Mouse (Mus musculus) hindbrain, embryonic 16.5 days (tissue): ENCODE measurements around the gene Cenpa. TPM values are rescaled to one million over a fixed set of nuclear protein-coding genes. Genes with fewer than 3 reads are reported as not detected.

Experiments used
- ATAC-seq: fragments of 200-750 bp; cut with Nextera tagmentation; 2 replicates; pipeline ENCODE4 v1.8.0; 2017; ENCODE audit warnings: moderate TSS enrichment, moderate library complexity
- H3K27ac ChIP-seq: fragments of 300-500 bp; sonication (generic); 2 replicates; pipeline ENCODE4 v1.5.1; 2014; ENCODE audit warnings: low read depth, mild to moderate bottlenecking, control low read depth, low read length, moderate library complexity
- H3K27me3 ChIP-seq: fragments of 300-500 bp; sonication (generic); replicated peaks from 2 replicates; pipeline ENCODE4 v1.6.1; 2014; ENCODE audit warnings: low read length; ENCODE audit not compliant: control insufficient read depth, insufficient read depth
- H3K36me3 ChIP-seq: fragments of 300-500 bp; sonication (generic); 2 replicates; pipeline ENCODE4 v1.6.1; 2014; ENCODE audit warnings: mild to moderate bottlenecking, low read length, moderate library complexity, mixed read lengths; ENCODE audit not compliant: control insufficient read depth, insufficient read depth
- H3K4me1 ChIP-seq: fragments of 300-500 bp; sonication (generic); 2 replicates; pipeline ENCODE4 v1.6.1; 2014; ENCODE audit warnings: low read depth, low read length; ENCODE audit not compliant: control insufficient read depth, insufficient read depth
- H3K4me2 ChIP-seq: fragments of 300-500 bp; sonication (generic); 2 replicates; pipeline ENCODE4 v1.6.1; 2014; ENCODE audit warnings: mild to moderate bottlenecking, low read length, control low read depth, moderate library complexity
- H3K4me3 ChIP-seq: fragments of 300-500 bp; sonication (generic); 2 replicates; pipeline ENCODE4 v1.5.1; 2014; ENCODE audit warnings: mild to moderate bottlenecking, low read length, control low read depth, moderate library complexity
- H3K9ac ChIP-seq: fragments of 300-500 bp; sonication (generic); 2 replicates; pipeline ENCODE4 v1.6.1; 2014; ENCODE audit warnings: low read depth, mild to moderate bottlenecking, control low read depth, low read length, moderate library complexity
- H3K9me3 ChIP-seq: fragments of 300-500 bp; sonication (generic); 2 replicates; pipeline ENCODE4 v1.6.1; 2014; ENCODE audit warnings: mild to moderate bottlenecking, low read length, moderate library complexity; ENCODE audit not compliant: control insufficient read depth
- WGBS: fragments of 180-500 bp; shearing (Covaris S2); extraction: QIAGEN DNeasy Blood & Tissue Kit; methylation state at CpG from one replicate; pipeline ENCODE4 v1.1.7; 2014; 5-methylcytosine and 5-hydroxymethylcytosine counted together
- polyA plus RNA-seq: library from polyadenylated mRNA; unstranded; fragments of >200 nt; fragmentation: Nextera tagmentation; extraction: Ambion mirVana; gene quantifications from 2 replicates; pipeline ENCODE4 v1.2.1, GENCODE M21; 2015

The Cenpa gene
- polyA plus RNA-seq, 1 experiment from 2014 or later: 42.7 TPM

GRCm38 (mm10) chr5:30622841-30623185 lies 43.8 kb upstream of the Cenpa start:
- Histone ChIP-seq H3K9me3 (no peaks in the 10 kb centered on the region), H3K4me3 (peak overlapping the region; percentile 37), H3K9ac (peak overlapping the region; percentile 38; the same call in 1 of the 2 replicates), H3K4me2 (peak overlapping the region; percentile 62), H3K27ac (no peak overlapping the region), H3K27me3 (peaks cover 18% of the 10 kb centered on the region), H3K4me1 (peaks cover 14% of the 10 kb centered on the region), H3K36me3 (no peaks in the 10 kb centered on the region)
- peak; percentile 28; the same call in 1 of the 2 replicates for ATAC-seq
- 3% methylated on average over 10 of the region's 10 CpGs for WGBS

GRCm38 (mm10) chr5:30623380-30623779 lies 43.2 kb upstream of the Cenpa start:
- no peak overlapping the region for H3K27ac ChIP-seq
- no peak for ATAC-seq
- peaks cover 18% of the 10 kb centered on the region for H3K27me3 ChIP-seq
- no peaks in the 10 kb centered on the region for H3K36me3 ChIP-seq
- H3K4me1 ChIP-seq: peaks cover 12% of the 10 kb centered on the region; the same call in 1 of the 2 replicates
- WGBS: 61% methylated on average over 2 of the region's 2 CpGs
- no peak overlapping the region for H3K4me3 ChIP-seq
- no peaks in the 10 kb centered on the region for H3K9me3 ChIP-seq
- H3K9ac ChIP-seq: no peak overlapping the region
- H3K4me2 ChIP-seq: no peak overlapping the region

- peaks cover 12% of the 10 kb centered on the region; the same call in 1 of the 2 replicates for H3K4me1 ChIP-seq
- H3K9me3 ChIP-seq: no peaks in the 10 kb centered on the region
- WGBS: 24% methylated on average over 1 of the region's 1 CpGs
- no peaks in the 10 kb centered on the region for H3K36me3 ChIP-seq
- no peak overlapping the region for H3K27ac ChIP-seq
- no peak overlapping the region for H3K4me3 ChIP-seq
- ATAC-seq: no peak
- no peak overlapping the region for H3K9ac ChIP-seq
- H3K4me2 ChIP-seq: no peak overlapping the region
- H3K27me3 ChIP-seq: peaks cover 18% of the 10 kb centered on the region
Measured at GRCm38 (mm10) chr5:30624311-30624710, 42.3 kb upstream of the Cenpa start.

GRCm38 (mm10) chr5:30624908-30625307 lies 41.7 kb upstream of the Cenpa start:
- 55% methylated on average over 4 of the region's 4 CpGs for WGBS
- no peaks in the 10 kb centered on the region for H3K9me3 ChIP-seq
- peaks cover 12% of the 10 kb centered on the region; the same call in 1 of the 2 replicates for H3K4me1 ChIP-seq
- H3K27ac ChIP-seq: no peak overlapping the region
- no peak overlapping the region for H3K4me2 ChIP-seq
- H3K27me3 ChIP-seq: peaks cover 18% of the 10 kb centered on the region
- H3K4me3 ChIP-seq: no peak overlapping the region
- ATAC-seq: no peak
- no peaks in the 10 kb centered on the region for H3K36me3 ChIP-seq
- H3K9ac ChIP-seq: no peak overlapping the region

GRCm38 (mm10) chr5:30625379-30625778 lies 41.2 kb upstream of the Cenpa start:
- WGBS: 73% methylated on average over 3 of the region's 3 CpGs
- H3K4me1 ChIP-seq: peaks cover 12% of the 10 kb centered on the region; the same call in 1 of the 2 replicates
- no peak overlapping the region for H3K4me2 ChIP-seq
- no peaks in the 10 kb centered on the region for H3K36me3 ChIP-seq
- no peak overlapping the region for H3K27ac ChIP-seq
- H3K9ac ChIP-seq: no peak overlapping the region
- peaks cover 18% of the 10 kb centered on the region for H3K27me3 ChIP-seq
- no peak for ATAC-seq
- no peak overlapping the region for H3K4me3 ChIP-seq
- no peaks in the 10 kb centered on the region for H3K9me3 ChIP-seq

- no peak overlapping the region for H3K9ac ChIP-seq
- H3K36me3 ChIP-seq: no peaks in the 10 kb centered on the region
- peaks cover 13% of the 10 kb centered on the region for H3K27me3 ChIP-seq
- no peaks in the 10 kb centered on the region for H3K9me3 ChIP-seq
- no peak overlapping the region for H3K4me3 ChIP-seq
- no peak overlapping the region for H3K27ac ChIP-seq
- WGBS: 82% methylated on average over 8 of the region's 8 CpGs
- peaks cover 12% of the 10 kb centered on the region; the same call in 1 of the 2 replicates for H3K4me1 ChIP-seq
- H3K4me2 ChIP-seq: no peak overlapping the region
- ATAC-seq: no peak
Measured at GRCm38 (mm10) chr5:30626331-30627105, 40.1 kb upstream of the Cenpa start.

- H3K9ac ChIP-seq: no peak overlapping the region
- H3K36me3 ChIP-seq: no peaks in the 10 kb centered on the region
- no peak overlapping the region for H3K27ac ChIP-seq
- peaks cover 3% of the 10 kb centered on the region; the same call in 1 of the 2 replicates for H3K27me3 ChIP-seq
- no peaks in the 10 kb centered on the region for H3K9me3 ChIP-seq
- ATAC-seq: no peak
- 86% methylated on average over 3 of the region's 3 CpGs for WGBS
- H3K4me2 ChIP-seq: no peak overlapping the region
- H3K4me1 ChIP-seq: no peaks in the 10 kb centered on the region
- no peak overlapping the region for H3K4me3 ChIP-seq
Measured at GRCm38 (mm10) chr5:30628511-30628910, 38.1 kb upstream of the Cenpa start.

GRCm38 (mm10) chr5:30630401-30630800 lies 36.2 kb upstream of the Cenpa start:
- no peak for ATAC-seq
- H3K4me2 ChIP-seq: no peak overlapping the region
- H3K4me3 ChIP-seq: no peak overlapping the region
- no peaks in the 10 kb centered on the region for H3K36me3 ChIP-seq
- H3K9me3 ChIP-seq: no peaks in the 10 kb centered on the region
- 75% methylated on average over 6 of the region's 6 CpGs for WGBS
- no peak overlapping the region for H3K9ac ChIP-seq
- H3K4me1 ChIP-seq: no peaks in the 10 kb centered on the region
- no peaks in the 10 kb centered on the region for H3K27me3 ChIP-seq
- H3K27ac ChIP-seq: no peak overlapping the region

GRCm38 (mm10) chr5:30632134-30632533 lies 34.4 kb upstream of the Cenpa start:
- WGBS: 64% methylated on average over 1 of the region's 1 CpGs
- Histone ChIP-seq H3K27me3 (no peaks in the 10 kb centered on the region), H3K9me3 (no peaks in the 10 kb centered on the region), H3K36me3 (no peaks in the 10 kb centered on the region), H3K4me3 (no peak overlapping the region), H3K4me1 (no peaks in the 10 kb centered on the region), H3K4me2 (no peak overlapping the region), H3K9ac (no peak overlapping the region), H3K27ac (no peak overlapping the region)
- no peak for ATAC-seq
